Mouse (Mus musculus) Patski (cell line): ENCODE measurements around the gene Rbks. TPM values are rescaled to one million over a fixed set of nuclear protein-coding genes. Genes with fewer than 3 reads are reported as not detected.
A peak's percentile ranks its signal among the peaks of the same experiment; 100 is the strongest.

Experiments used
- ATAC-seq: fragments of 100-300 bp; one replicate; pipeline ENCODE4 v1.8.0; 2021
- CTCF ChIA-PET: fragments of 350-600 bp; sonication (Branson Sonifier 250); formaldehyde crosslinking; loops from one replicate; lab custom pipeline; 2022; ENCODE audit warnings: inconsistent platforms; lab: Charles Lee
- POLR2A ChIA-PET: fragments of 350-600 bp; sonication (Branson Sonifier 250); formaldehyde crosslinking; loops from one replicate; lab custom pipeline; 2022; ENCODE audit warnings: antibody characterized with exemption, inconsistent platforms; lab: Charles Lee
- DNase-seq: peaks from one replicate; pipeline ENCODE4 v3.0.0-alpha.2; 2011; ENCODE audit warnings: low read depth, low spot score
- H3K27me3 ChIP-seq: fragments of 371-371 bp; one replicate; pipeline ENCODE4 v1.5.1; 2021
- CTCF ChIP-seq: fragments of 100-300 bp; IDR thresholded peaks from one replicate; pipeline ENCODE4 v1.5.1; 2021
- in situ Hi-C: fragments of 300-500 bp; cut with MboI; formaldehyde crosslinking; loops from 3 replicates; pipeline ENCODE4 v1.11.1; 2018; ENCODE audit warnings: low pct_unique_long_range_greater_than_20kb, mixed read lengths
- polyA plus RNA-seq: library from polyadenylated mRNA; unstranded; gene quantifications from one replicate; pipeline ENCODE4 v1.2.3, GENCODE M21; 2021

Rbks gene
- 11.3 TPM for polyA plus RNA-seq

- no peak for DNase-seq
- ATAC-seq = peak; percentile 79
Measured at GRCm38 (mm10) chr5:31696971-31697643, at the start of gene Rbks. Gene Rbks (minus strand): TSS chr5:31697627.

GRCm38 (mm10) chr5:31742521-31743031, 45.1 kb upstream of the Rbks start:
- ChIA-PET CTCF (no interaction called here), POLR2A (no interaction called here)
- in situ Hi-C loops = no loop called here
- ATAC-seq (no peak), DNase-seq (no peak)
- no peaks in the 10 kb centered on the region for H3K27me3 ChIP-seq
- no peak for TF ChIP-seq CTCF

More at GRCm38 (mm10) chr5:31696971-31697643, at the start of gene Rbks:
- no peak for TF ChIP-seq CTCF
- no peaks in the 10 kb centered on the region for H3K27me3 ChIP-seq
- in situ Hi-C loops = loop anchor here (5.0 kb wide), 4 partner anchors 65 to 500 kb away; partner anchors contain the start of gene Fosl2
- POLR2A ChIA-PET = interaction anchor here (0.8 to 1.8 kb wide), 7 partner anchors 61 to 441 kb away, joined by 3 to 6 read pairs (median 3); no protein-coding TSS in a partner anchor
- CTCF ChIA-PET = interaction anchor here (0.5 kb wide), 1 partner anchor 121 kb away, joined by 3 read pairs; no protein-coding TSS in a partner anchor

DNA sequence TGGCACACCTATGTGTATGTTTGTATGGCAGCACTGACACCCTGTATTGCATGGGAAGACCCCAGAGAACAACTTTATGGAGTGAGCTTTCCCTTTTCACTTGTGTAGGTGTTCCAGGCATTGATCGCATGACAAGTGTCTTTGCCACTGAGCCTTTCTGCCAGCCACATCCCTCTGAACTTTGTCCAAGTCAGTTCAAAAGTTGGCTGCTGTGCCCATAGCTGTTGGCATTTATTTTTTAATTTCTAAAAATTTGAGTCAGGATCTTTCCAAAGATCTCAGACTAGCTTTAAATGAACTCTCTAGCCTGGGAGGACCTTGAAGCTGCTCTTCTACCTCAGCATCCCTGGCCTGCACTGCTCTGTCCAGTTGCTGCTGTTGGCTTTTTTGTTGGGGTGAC, 44.5 kb upstream of the Rbks start:
- ATAC-seq (no peak), DNase-seq (no peak)
- no peaks in the 10 kb centered on the region for H3K27me3 ChIP-seq
- POLR2A ChIA-PET = no interaction called here
- no peak for TF ChIP-seq CTCF
- in situ Hi-C loops = no loop called here
- CTCF ChIA-PET = interaction anchor here (1.4 kb wide), 1 partner anchor 30 kb away, joined by 3 read pairs; no protein-coding TSS in a partner anchor

GRCm38 (mm10) chr5:31732644-31733338, 35.4 kb upstream of the Rbks start:
- ChIA-PET POLR2A (no interaction called here), CTCF (no interaction called here)
- ATAC-seq (no peak), DNase-seq (no peak)
- H3K27me3 ChIP-seq = no peaks in the 10 kb centered on the region
- TF ChIP-seq CTCF = no peak
- in situ Hi-C loops = no loop called here

DNA sequence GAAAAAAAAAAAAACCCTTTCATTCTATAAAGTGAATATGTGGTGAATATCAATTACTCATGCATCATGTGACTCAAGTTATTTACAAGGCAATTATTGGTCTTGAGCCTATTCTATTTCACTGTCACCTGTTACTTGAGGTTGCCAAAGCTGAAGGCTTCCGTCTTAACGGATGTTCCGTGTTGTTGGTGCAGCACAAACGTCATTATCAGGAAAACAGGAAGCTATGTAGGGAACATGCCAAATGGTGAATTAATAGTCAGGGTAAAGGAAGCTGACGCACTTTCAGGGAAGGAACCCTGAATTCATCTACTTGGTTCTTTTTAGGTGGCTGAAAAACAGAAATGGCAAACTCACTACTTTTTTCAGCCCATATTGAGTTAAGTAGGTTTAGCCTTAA, 30.0 kb upstream of the Rbks start:
- in situ Hi-C loops = no loop called here
- ATAC-seq (no peak), DNase-seq (no peak)
- no peaks in the 10 kb centered on the region for H3K27me3 ChIP-seq
- ChIA-PET CTCF (no interaction called here), POLR2A (no interaction called here)
- TF ChIP-seq CTCF = no peak

DNA sequence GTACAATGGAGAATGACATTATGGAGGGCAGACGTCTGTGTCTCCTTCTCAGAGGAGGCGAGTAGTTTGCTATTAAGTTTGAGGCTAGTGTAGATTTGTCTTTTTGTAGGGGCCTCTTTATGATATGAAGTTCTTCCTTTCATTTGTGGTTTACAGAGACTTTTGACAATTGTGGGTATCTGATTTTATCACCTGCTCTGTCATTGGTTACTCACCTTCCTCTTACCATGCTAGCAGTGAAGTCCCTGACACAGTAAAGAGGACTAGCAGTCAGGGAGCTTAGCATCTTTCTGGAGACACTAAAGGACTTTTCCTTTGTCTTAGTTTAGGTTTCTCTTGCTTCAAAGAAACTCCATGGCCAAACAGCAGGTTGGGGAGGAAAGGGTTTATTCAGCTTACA, 28.5 kb upstream of the Rbks start:
- no peak for TF ChIP-seq CTCF

DNA sequence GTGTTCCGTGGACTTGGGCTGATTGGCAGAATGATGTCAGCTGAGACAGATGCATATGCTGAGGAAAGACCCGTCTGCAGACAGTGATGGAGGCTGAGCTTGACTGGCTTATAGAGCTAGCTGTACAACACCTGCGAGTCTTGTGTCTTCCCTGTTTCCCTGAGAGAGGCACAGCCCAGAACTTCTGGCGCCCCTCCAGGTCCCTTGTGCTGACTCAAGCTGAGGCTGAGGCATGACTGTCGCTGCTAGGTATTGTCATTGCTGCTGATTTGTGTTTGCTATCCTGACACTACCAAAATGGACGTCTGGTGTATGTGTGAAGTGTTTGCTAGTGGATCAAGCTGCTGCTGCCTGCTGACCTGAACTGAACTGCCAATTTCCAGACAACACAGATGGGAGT, 27.1 kb upstream of the Rbks start:
- in situ Hi-C loops = no loop called here
- ChIA-PET CTCF (no interaction called here), POLR2A (no interaction called here)
- TF ChIP-seq CTCF = no peak
- DNase-seq (no peak), ATAC-seq (no peak)
- H3K27me3 ChIP-seq = no peaks in the 10 kb centered on the region

More for the DNA sequence above, 28.5 kb upstream of the Rbks start:
- in situ Hi-C loops = no loop called here
- no peaks in the 10 kb centered on the region for H3K27me3 ChIP-seq
- POLR2A ChIA-PET = interaction anchor here (1.0 kb wide), 1 partner anchor 416 kb away, joined by 3 read pairs; no protein-coding TSS in a partner anchor
- CTCF ChIA-PET = interaction anchor here (0.9 to 1.7 kb wide), 2 partner anchors 9 to 12 kb away, joined by 3 to 4 read pairs; no protein-coding TSS in a partner anchor
- no peak for DNase-seq
- ATAC-seq = no peak

DNA sequence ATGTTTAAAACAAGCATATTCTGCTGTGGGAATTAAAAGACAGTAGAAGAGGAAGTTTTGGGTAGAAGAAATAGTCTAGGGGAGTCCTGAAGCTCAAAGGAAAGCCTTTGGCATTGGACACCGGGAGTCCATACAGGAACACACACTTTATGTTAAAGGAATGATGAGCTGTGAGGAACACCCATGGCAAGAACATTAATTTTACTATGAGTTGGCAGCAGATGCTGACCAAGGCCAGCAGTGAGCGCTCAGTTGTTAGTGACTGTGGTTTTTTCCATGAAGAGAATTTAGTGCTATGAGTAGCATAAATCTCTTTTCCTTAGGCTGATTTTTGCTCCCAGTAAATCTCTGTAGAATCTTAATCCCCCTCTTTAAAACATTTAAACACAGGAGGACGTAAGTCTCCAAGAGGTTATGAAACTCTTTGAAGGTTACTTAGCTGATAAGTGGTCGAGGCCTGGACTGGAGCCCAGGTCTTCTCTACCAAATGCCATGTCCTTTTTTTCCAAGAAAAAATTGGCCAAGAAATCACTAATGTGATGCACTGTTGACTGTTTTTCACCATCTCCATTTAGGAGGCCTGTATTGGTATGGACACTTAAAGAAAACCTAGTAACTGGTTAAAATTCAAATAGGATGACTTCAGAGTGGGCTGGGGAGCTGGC, 18.2 kb upstream of the Rbks start:
- H3K27me3 ChIP-seq = no peaks in the 10 kb centered on the region
- DNase-seq (peak; percentile 28), ATAC-seq (no peak)
- CTCF ChIA-PET = interaction anchor here (0.9 to 1.9 kb wide), 2 partner anchors 16 to 191 kb away, joined by 3 to 4 read pairs; no protein-coding TSS in a partner anchor
- in situ Hi-C loops = no loop called here
- POLR2A ChIA-PET = no interaction called here
- TF ChIP-seq CTCF = no peak

DNA sequence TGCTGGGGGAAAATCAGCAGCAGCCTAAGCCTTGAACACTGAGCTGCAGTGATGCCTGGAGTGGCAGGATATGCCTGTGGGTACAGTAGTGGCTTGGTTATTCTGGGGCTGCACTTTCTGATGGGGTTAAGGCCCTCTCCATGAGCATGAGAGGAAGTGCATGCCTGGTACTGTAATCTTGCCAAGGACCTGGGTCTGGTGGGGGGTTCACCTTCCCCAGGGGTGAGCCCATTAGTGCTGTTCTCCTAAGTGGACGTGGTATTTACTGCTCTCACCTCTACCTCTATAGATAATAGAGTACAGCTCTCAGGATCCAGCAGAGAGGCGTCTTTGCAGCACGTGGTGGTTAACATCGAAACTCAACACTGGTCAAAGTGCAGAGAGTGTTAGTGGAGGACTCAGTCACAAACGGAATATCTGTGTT, 16.4 kb upstream of the Rbks start:
- POLR2A ChIA-PET = no interaction called here
- no peaks in the 10 kb centered on the region for H3K27me3 ChIP-seq
- CTCF ChIA-PET = no interaction called here
- DNase-seq = no peak
- in situ Hi-C loops = no loop called here
- TF ChIP-seq CTCF = no peak
- ATAC-seq = no peak

DNA sequence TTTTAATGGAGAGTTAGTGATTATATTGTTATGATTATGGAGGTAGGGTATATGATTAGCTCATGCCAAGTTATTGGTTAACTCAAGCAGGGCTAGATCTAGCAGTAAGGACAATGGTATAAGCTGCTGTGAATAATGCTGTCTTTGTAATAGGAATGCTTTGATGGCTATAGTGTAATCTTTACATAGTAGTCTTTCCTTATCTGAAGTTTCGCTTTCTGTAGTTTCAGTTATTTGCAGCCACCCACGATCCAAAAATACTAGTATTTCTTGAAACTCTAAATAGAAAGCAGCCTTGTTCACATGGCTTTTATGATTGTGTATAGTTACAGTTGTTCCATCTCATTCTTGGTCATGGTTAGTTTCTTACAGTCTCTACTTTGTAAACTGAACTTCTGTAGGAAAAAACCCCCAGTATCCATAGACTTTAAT, 15.9 kb upstream of the Rbks start:
- ChIA-PET POLR2A (interaction anchor here (0.7 kb wide), 1 partner anchor 41 kb away, joined by 4 read pairs; no protein-coding TSS in a partner anchor), CTCF (interaction anchor here (1.1 kb wide), 1 partner anchor 9 kb away, joined by 3 read pairs; no protein-coding TSS in a partner anchor)
- in situ Hi-C loops = no loop called here
- ATAC-seq (no peak), DNase-seq (no peak)
- TF ChIP-seq CTCF = no peak
- H3K27me3 ChIP-seq = no peaks in the 10 kb centered on the region
